Mouse (Mus musculus): ENCODE data around the gene Ephx4.

- TF ChIP-seq GATA1 (IDR thresholded peaks at IDR 0.05; ENCODE audit: low read length): no peak
- no peak for TF ChIP-seq TAL1 (IDR thresholded peaks at IDR 0.05; ENCODE audit: low read length)
These were observed 8.1 kb upstream of the Ephx4 start for GRCm38 (mm10) chr5:107394437-107394836.
